In the genomic region with DNA sequence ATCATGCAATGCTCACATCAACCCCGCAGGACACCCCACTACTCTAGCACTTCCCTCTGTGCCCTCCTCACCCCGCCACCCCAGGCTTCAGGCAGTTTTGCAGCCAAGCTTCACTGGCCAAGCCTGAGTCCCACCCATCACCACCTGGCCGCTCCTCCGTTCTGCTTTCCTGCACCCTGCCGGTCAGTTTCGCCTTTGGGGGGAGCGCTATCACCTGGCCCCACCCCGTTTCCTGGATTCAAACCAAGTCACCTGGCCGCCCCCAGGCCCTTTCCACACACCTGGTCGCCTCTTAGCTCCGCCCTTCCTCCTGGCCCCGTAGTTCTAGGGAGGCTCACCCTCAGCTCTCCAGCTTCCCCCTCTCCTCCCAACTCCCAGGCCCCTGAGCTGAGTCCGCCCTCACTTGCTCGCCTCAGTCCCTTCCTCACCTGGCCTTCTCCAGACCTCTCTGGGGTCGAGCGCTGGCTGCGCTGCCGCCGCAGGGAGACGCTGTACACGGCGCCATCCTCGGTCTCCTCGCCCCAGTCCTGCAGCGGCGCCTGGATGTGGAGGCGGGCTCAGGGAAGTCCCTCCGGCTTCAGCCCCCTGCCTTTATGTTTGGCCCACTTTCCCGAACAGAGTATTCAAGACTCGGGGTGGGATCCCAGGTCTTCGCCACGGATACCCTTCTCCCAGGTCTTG, we compare ENCODE assay signal across 9 mouse cellular contexts. TPM values are rescaled to one million over a fixed set of nuclear protein-coding genes. Genes with fewer than 3 reads are reported as not detected.
DNase-seq lines count a peak whose midpoint lies in the region; ATAC-seq lines count a peak whose summit lies in the region.
"Had no signal": no experiment of that assay in that cellular context is flagged by ENCODE, and none has a peak within 500 bp of the region (broad histone marks: within the 10 kb centered on the region; RNA-seq: fewer than 3 reads in every experiment).

No protein-coding gene starts in this region.

- no peak for ATAC-seq in heart, embryonic 13.5 days (ENCODE audit: extremely low read depth, insufficient number of reproducible peaks, low FRiP score, low TSS enrichment)
- ATAC-seq in forebrain, embryonic 13.5 days: peak; percentile 53; the same call in 1 of the 2 replicates
- ATAC-seq in erythroid progenitor cell, adult 5-6 weeks (replicated peaks; ENCODE audit: low FRiP score, poor library complexity, severe bottlenecking): no peak

- H3K4me3 ChIP-seq in heart, embryonic 13.5 days: peak overlapping the region; percentile 58
- H3K4me3 ChIP-seq in forebrain, embryonic 13.5 days: peak overlapping the region; percentile 39
- H3K4me3 ChIP-seq in midbrain, embryonic 10.5 days: peak overlapping the region; percentile 60

- no peaks in the 10 kb centered on the region for H3K36me3 ChIP-seq in heart, embryonic 13.5 days
- H3K36me3 ChIP-seq in forebrain, embryonic 13.5 days (ENCODE audit: poor library complexity, severe bottlenecking): no peaks in the 10 kb centered on the region
- no peaks in the 10 kb centered on the region for H3K36me3 ChIP-seq in midbrain, embryonic 10.5 days
- H3K36me3 ChIP-seq: G1E had no signal

- 2% methylated on average over 32 of the region's 32 CpGs for WGBS in heart, embryonic 13.5 days
- 1% methylated on average over 32 of the region's 32 CpGs for WGBS in forebrain, embryonic 13.5 days
- WGBS in midbrain, embryonic 10.5 days: under 1% methylated on average over 32 of the region's 32 CpGs

- no peaks in the 10 kb centered on the region for H3K9me3 ChIP-seq in heart, embryonic 13.5 days
- H3K9me3 ChIP-seq in forebrain, embryonic 13.5 days (replicated peaks): no peaks in the 10 kb centered on the region
- no peaks in the 10 kb centered on the region for H3K9me3 ChIP-seq in midbrain, embryonic 10.5 days (replicated peaks)
- H3K9me3 ChIP-seq: G1E had no signal

- H3K9ac ChIP-seq in heart, embryonic 13.5 days: peak overlapping the region; percentile 75
- H3K9ac ChIP-seq in forebrain, embryonic 13.5 days: peak overlapping the region; percentile 53

- peak overlapping the region; percentile 88 for H3K4me2 ChIP-seq in heart, embryonic 13.5 days
- peak overlapping the region; percentile 59 for H3K4me2 ChIP-seq in forebrain, embryonic 13.5 days

- H3K4me1 ChIP-seq in heart, embryonic 13.5 days: peaks cover 23% of the 10 kb centered on the region
- peaks cover 22% of the 10 kb centered on the region for H3K4me1 ChIP-seq in forebrain, embryonic 13.5 days
- H3K4me1 ChIP-seq in midbrain, embryonic 10.5 days: peaks cover 42% of the 10 kb centered on the region

- DNase-seq in heart, postnatal 25 days (ENCODE audit: low spot score): no peak
- DNase-seq in brain, adult 2 months (ENCODE audit: low read depth, low spot score): peak; percentile 60
- peak; percentile 76 for DNase-seq in kidney, postnatal 10 days
- DNase-seq in midbrain, embryonic 10.5 days (ENCODE audit: low spot score): peak; percentile 48
- peak; percentile 19 to 22 for DNase-seq in urinary bladder, postnatal 36 days (ENCODE audit: low spot score in 2 of 2)

- no peak overlapping the region for H3K27ac ChIP-seq in heart, embryonic 13.5 days (replicated peaks)
- no peak overlapping the region for H3K27ac ChIP-seq in forebrain, embryonic 13.5 days
- peak overlapping the region; percentile 46; the same call in 1 of the 2 replicates for H3K27ac ChIP-seq in midbrain, embryonic 10.5 days (replicated peaks)

- peaks cover 99% of the 10 kb centered on the region for H3K27me3 ChIP-seq in heart, embryonic 13.5 days (replicated peaks)
- peaks cover 75% of the 10 kb centered on the region for H3K27me3 ChIP-seq in forebrain, embryonic 13.5 days
- peaks cover 94% of the 10 kb centered on the region for H3K27me3 ChIP-seq in midbrain, embryonic 10.5 days (ENCODE audit: low read depth, poor library complexity, severe bottlenecking)

- intact Hi-C loops in heart, postnatal 25 days (cut with DNase I): no loop called here

RNA-seq across cellular contexts. Expression of gene Rgl3, which starts 0.7 kb away (rescaled TPM):
- polyA plus RNA-seq in heart, embryonic 13.5 days (2015; fragmentation: Nextera tagmentation; extraction: Ambion mirVana): 0.68 and 0.71 TPM in 2 replicates
- 1 to 10 TPM; 2.0 to 3.2 TPM for total RNA-seq in heart, postnatal 25 days (2021)
- polyA plus RNA-seq in forebrain, embryonic 13.5 days (2015; fragmentation: Nextera tagmentation; extraction: Ambion mirVana): 1.1 and 1.2 TPM in 2 replicates
- 3.0 and 3.7 TPM in 2 replicates for polyA plus RNA-seq in midbrain, embryonic 10.5 days (2016; fragmentation: Nextera tagmentation; extraction: Ambion mirVana)
- not detected in 2 replicates for total RNA-seq in erythroid progenitor cell, adult 5-6 weeks (2015; ENCODE audit: low replicate concordance)
- not detected in 2 replicates for total RNA-seq in erythroid progenitor cell, adult 5-6 weeks (2017; ENCODE audit: low replicate concordance)
- polyA plus RNA-seq: G1E had no signal

RNA-seq across cellular contexts. Expression of gene Ccdc151, which starts 13.9 kb away (rescaled TPM):
- polyA plus RNA-seq in heart, embryonic 13.5 days (2015; fragmentation: Nextera tagmentation; extraction: Ambion mirVana): 0.22 and 0.36 TPM in 2 replicates
- not detected for total RNA-seq in heart, postnatal 25 days (2021)
- 4.0 and 4.6 TPM in 2 replicates for polyA plus RNA-seq in forebrain, embryonic 13.5 days (2015; fragmentation: Nextera tagmentation; extraction: Ambion mirVana)
- 5.7 and 6.3 TPM in 2 replicates for polyA plus RNA-seq in midbrain, embryonic 10.5 days (2016; fragmentation: Nextera tagmentation; extraction: Ambion mirVana)
- total RNA-seq in erythroid progenitor cell, adult 5-6 weeks (2015; ENCODE audit: low replicate concordance): not detected in 2 replicates
- total RNA-seq in erythroid progenitor cell, adult 5-6 weeks (2017; ENCODE audit: low replicate concordance): not detected in 2 replicates

RNA-seq across cellular contexts. Expression of gene Prkcsh, which starts 14.0 kb away (rescaled TPM):
- 76.9 and 80.6 TPM in 2 replicates for polyA plus RNA-seq in heart, embryonic 13.5 days (2015; fragmentation: Nextera tagmentation; extraction: Ambion mirVana)
- total RNA-seq in heart, postnatal 25 days (2021): 10 to 100 TPM; 63.0 to 71.8 TPM
- 84.2 and 89.6 TPM in 2 replicates for polyA plus RNA-seq in forebrain, embryonic 13.5 days (2015; fragmentation: Nextera tagmentation; extraction: Ambion mirVana)
- polyA plus RNA-seq in midbrain, embryonic 10.5 days (2016; fragmentation: Nextera tagmentation; extraction: Ambion mirVana): 108 and 112 TPM in 2 replicates
- total RNA-seq in erythroid progenitor cell, adult 5-6 weeks (2015; ENCODE audit: low replicate concordance): 27.0 and 27.7 TPM in 2 replicates
- 41.6 and 62.9 TPM in 2 replicates for total RNA-seq in erythroid progenitor cell, adult 5-6 weeks (2017; ENCODE audit: low replicate concordance)

RNA-seq across cellular contexts. Expression of gene Epor, which starts 25.3 kb away (rescaled TPM):
- 7.3 and 8.5 TPM in 2 replicates for polyA plus RNA-seq in heart, embryonic 13.5 days (2015; fragmentation: Nextera tagmentation; extraction: Ambion mirVana)
- total RNA-seq in heart, postnatal 25 days (2021): 1 to 10 TPM in 1 of 2 experiments, under 1 TPM in 1; 0.83 to 1.6 TPM
- 0.99 and 1.9 TPM in 2 replicates for polyA plus RNA-seq in forebrain, embryonic 13.5 days (2015; fragmentation: Nextera tagmentation; extraction: Ambion mirVana)
- 8.9 and 10.2 TPM in 2 replicates for polyA plus RNA-seq in midbrain, embryonic 10.5 days (2016; fragmentation: Nextera tagmentation; extraction: Ambion mirVana)
- 244 and 249 TPM in 2 replicates for total RNA-seq in erythroid progenitor cell, adult 5-6 weeks (2015; ENCODE audit: low replicate concordance)
- 188 and 199 TPM in 2 replicates for total RNA-seq in erythroid progenitor cell, adult 5-6 weeks (2017; ENCODE audit: low replicate concordance)

RNA-seq across cellular contexts. Expression of gene Swsap1, which starts 33.0 kb away (rescaled TPM):
- polyA plus RNA-seq in heart, embryonic 13.5 days (2015; fragmentation: Nextera tagmentation; extraction: Ambion mirVana): 5.1 and 5.7 TPM in 2 replicates
- total RNA-seq in heart, postnatal 25 days (2021): 1 to 10 TPM; 5.8 to 7.4 TPM
- 8.6 and 12.1 TPM in 2 replicates for polyA plus RNA-seq in forebrain, embryonic 13.5 days (2015; fragmentation: Nextera tagmentation; extraction: Ambion mirVana)
- 8.1 and 8.6 TPM in 2 replicates for polyA plus RNA-seq in midbrain, embryonic 10.5 days (2016; fragmentation: Nextera tagmentation; extraction: Ambion mirVana)
- 0.42 and 3.2 TPM in 2 replicates for total RNA-seq in erythroid progenitor cell, adult 5-6 weeks (2015; ENCODE audit: low replicate concordance)
- total RNA-seq in erythroid progenitor cell, adult 5-6 weeks (2017; ENCODE audit: low replicate concordance): 0.51 TPM in 1 of 2 replicates, not detected in the other
